Mouse (Mus musculus) intestine, postnatal 0 days (tissue): ENCODE results near the gene Tbl1x. TPM values are rescaled to one million over a fixed set of nuclear protein-coding genes. Genes with fewer than 3 reads are reported as not detected.

ENCODE experiments used
- ATAC-seq: fragments of 200-750 bp; cut with Nextera tagmentation; 2 replicates; pipeline ENCODE4 v1.8.0; 2017; ENCODE audit warnings: mild to moderate bottlenecking, moderate TSS enrichment, moderate library complexity
- H3K27ac ChIP-seq: fragments of 300-500 bp; sonication (generic); 2 replicates; pipeline ENCODE4 v1.5.1; 2014; ENCODE audit warnings: mild to moderate bottlenecking, low read depth, low read length, moderate library complexity
- H3K27me3 ChIP-seq: fragments of 300-500 bp; sonication (generic); replicated peaks from 2 replicates; pipeline ENCODE4 v1.6.1; 2014; ENCODE audit warnings: low read length, mixed read lengths; ENCODE audit not compliant: control insufficient read depth, insufficient read depth
- H3K36me3 ChIP-seq: fragments of 300-500 bp; sonication (generic); 2 replicates; pipeline ENCODE4 v1.6.1; 2014; ENCODE audit warnings: mild to moderate bottlenecking, moderate library complexity; ENCODE audit not compliant: control insufficient read depth, insufficient read depth
- H3K4me1 ChIP-seq: fragments of 300-500 bp; sonication (generic); replicated peaks from 2 replicates; pipeline ENCODE4 v1.6.1; 2014; ENCODE audit warnings: antibody characterized with exemption, low read length, mixed read lengths; ENCODE audit not compliant: control insufficient read depth, insufficient read depth
- H3K4me2 ChIP-seq: fragments of 300-500 bp; sonication (generic); replicated peaks from 2 replicates; pipeline ENCODE4 v1.6.1; 2014; ENCODE audit warnings: low read depth, mild to moderate bottlenecking, moderate library complexity
- H3K4me3 ChIP-seq: fragments of 300-500 bp; sonication (generic); 2 replicates; pipeline ENCODE4 v1.5.1; 2014; ENCODE audit warnings: low read depth, low read length
- H3K9ac ChIP-seq: fragments of 300-500 bp; sonication (generic); 2 replicates; pipeline ENCODE4 v1.6.1; 2014; ENCODE audit warnings: mild to moderate bottlenecking, low read depth, low read length
- H3K9me3 ChIP-seq: fragments of 300-500 bp; sonication (generic); 2 replicates; pipeline ENCODE4 v1.6.1; 2016; ENCODE audit warnings: mixed run types; ENCODE audit not compliant: control insufficient read depth
- CTCF ChIP-seq: sonication (generic); IDR thresholded peaks from 2 replicates; pipeline ENCODE4 v1.5.1; 2016; ENCODE audit warnings: low read depth, mild to moderate bottlenecking, control low read depth, antibody characterized with exemption, moderate library complexity
- WGBS: fragments of 180-500 bp; shearing (Covaris S2); extraction: QIAGEN DNeasy Blood & Tissue Kit; methylation state at CpG from one replicate; pipeline ENCODE4 v1.1.7; 2014; 5-methylcytosine and 5-hydroxymethylcytosine counted together
- polyA plus RNA-seq: library from polyadenylated mRNA; unstranded; fragments of >200 nt; fragmentation: Nextera tagmentation; extraction: Ambion mirVana; gene quantifications from 2 replicates; pipeline ENCODE4 v1.2.1, GENCODE M21; 2015

Tbl1x gene
- polyA plus RNA-seq, 1 experiment from 2014 or later, result 22.5 TPM

- H3K4me3 ChIP-seq, result no peak overlapping the region
- no peak for TF ChIP-seq CTCF
- no peak overlapping the region for H3K27ac ChIP-seq
- 72% methylated on average over 3 of the region's 3 CpGs for WGBS
- no peak for ATAC-seq
- no peak overlapping the region for H3K4me2 ChIP-seq
- H3K4me1 ChIP-seq, result no peaks in the 10 kb centered on the region
- no peak overlapping the region for H3K9ac ChIP-seq
- H3K36me3 ChIP-seq, result no peaks in the 10 kb centered on the region
- H3K9me3 ChIP-seq, result no peaks in the 10 kb centered on the region
- no peaks in the 10 kb centered on the region for H3K27me3 ChIP-seq
Measured at GRCm38 (mm10) chrX:77611938-77612337, 101.1 kb downstream of the Tbl1x start.

- Histone ChIP-seq H3K36me3 (no peaks in the 10 kb centered on the region), H3K4me2 (no peak overlapping the region), H3K4me1 (no peaks in the 10 kb centered on the region), H3K27me3 (no peaks in the 10 kb centered on the region), H3K9me3 (no peaks in the 10 kb centered on the region), H3K4me3 (no peak overlapping the region), H3K9ac (no peak overlapping the region), H3K27ac (no peak overlapping the region)
- TF ChIP-seq CTCF, result no peak
- ATAC-seq, result no peak
- 96% methylated on average over 1 of the region's 1 CpGs for WGBS
Measured at GRCm38 (mm10) chrX:77613041-77613440, 102.2 kb downstream of the Tbl1x start.

GRCm38 (mm10) chrX:77615735-77616293, 105.0 kb downstream of the Tbl1x start:
- no peak for TF ChIP-seq CTCF
- 75% methylated on average over 4 of the region's 4 CpGs for WGBS
- H3K4me2 ChIP-seq, result no peak overlapping the region
- no peaks in the 10 kb centered on the region for H3K36me3 ChIP-seq
- H3K9me3 ChIP-seq, result no peaks in the 10 kb centered on the region
- H3K4me1 ChIP-seq, result no peaks in the 10 kb centered on the region
- ATAC-seq, result no peak
- H3K27ac ChIP-seq, result no peak overlapping the region
- no peaks in the 10 kb centered on the region for H3K27me3 ChIP-seq
- H3K9ac ChIP-seq, result no peak overlapping the region
- H3K4me3 ChIP-seq, result no peak overlapping the region

- no peak for ATAC-seq
- Histone ChIP-seq H3K4me1 (no peaks in the 10 kb centered on the region), H3K27me3 (no peaks in the 10 kb centered on the region), H3K4me3 (no peak overlapping the region), H3K4me2 (no peak overlapping the region), H3K9ac (no peak overlapping the region), H3K27ac (no peak overlapping the region), H3K9me3 (no peaks in the 10 kb centered on the region), H3K36me3 (no peaks in the 10 kb centered on the region)
- WGBS, result 72% methylated on average over 6 of the region's 6 CpGs
- TF ChIP-seq CTCF, result no peak
Measured at GRCm38 (mm10) chrX:77617368-77618144, 106.7 kb downstream of the Tbl1x start.

GRCm38 (mm10) chrX:77630439-77630838, 119.6 kb downstream of the Tbl1x start:
- H3K4me1 ChIP-seq, result no peaks in the 10 kb centered on the region
- no peaks in the 10 kb centered on the region for H3K9me3 ChIP-seq
- H3K9ac ChIP-seq, result no peak overlapping the region
- H3K27ac ChIP-seq, result no peak overlapping the region
- no peak overlapping the region for H3K4me3 ChIP-seq
- WGBS, result 61% methylated on average over 2 of the region's 2 CpGs
- no peak overlapping the region for H3K4me2 ChIP-seq
- H3K36me3 ChIP-seq, result no peaks in the 10 kb centered on the region
- ATAC-seq, result no peak
- H3K27me3 ChIP-seq, result no peaks in the 10 kb centered on the region
- TF ChIP-seq CTCF, result no peak

- no peak for ATAC-seq
- Histone ChIP-seq H3K4me2 (no peak overlapping the region), H3K4me3 (no peak overlapping the region), H3K9me3 (no peaks in the 10 kb centered on the region), H3K36me3 (no peaks in the 10 kb centered on the region), H3K4me1 (no peaks in the 10 kb centered on the region), H3K9ac (no peak overlapping the region), H3K27me3 (no peaks in the 10 kb centered on the region), H3K27ac (no peak overlapping the region)
- no peak for TF ChIP-seq CTCF
- 68% methylated on average over 3 of the region's 3 CpGs for WGBS
Measured at GRCm38 (mm10) chrX:77636499-77636898, 125.7 kb downstream of the Tbl1x start.
